Mouse (Mus musculus): Measurements from ENCODE around the gene Cdk5r2. TPM values are rescaled to one million over a fixed set of nuclear protein-coding genes. Genes with fewer than 3 reads are reported as not detected.

The Cdk5r2 gene
- polyA plus RNA-seq, 1 experiment from 2014 or later, result not detected

- no peak for ATAC-seq (ENCODE audit: extremely low read depth, insufficient number of reproducible peaks, low FRiP score, low TSS enrichment)
- Histone ChIP-seq H3K4me2 (no peak overlapping the region), H3K36me3 (no peaks in the 10 kb centered on the region), H3K9me3 (no peaks in the 10 kb centered on the region), H3K4me1 (peaks cover 23% of the 10 kb centered on the region), H3K4me3 (no peak overlapping the region), H3K9ac (no peak overlapping the region), H3K27me3 (replicated peaks) (peaks cover 100% of the 10 kb centered on the region), H3K27ac (replicated peaks) (no peak overlapping the region)
- WGBS, result 20% methylated on average over 4 of the region's 4 CpGs
Measured at GRCm38 (mm10) chr1:74894966-74895365, 40.2 kb downstream of the Cdk5r2 start.

- H3K27ac ChIP-seq (replicated peaks), result no peak overlapping the region
- H3K4me2 ChIP-seq, result no peak overlapping the region
- H3K27me3 ChIP-seq (replicated peaks), result peaks cover 100% of the 10 kb centered on the region
- no peak overlapping the region for H3K9ac ChIP-seq
- no peaks in the 10 kb centered on the region for H3K36me3 ChIP-seq
- WGBS, result 6% methylated on average over 7 of the region's 7 CpGs
- ATAC-seq (ENCODE audit: extremely low read depth, insufficient number of reproducible peaks, low FRiP score, low TSS enrichment), result no peak
- H3K9me3 ChIP-seq, result no peaks in the 10 kb centered on the region
- H3K4me3 ChIP-seq, result no peak overlapping the region
- peaks cover 28% of the 10 kb centered on the region for H3K4me1 ChIP-seq
Measured at GRCm38 (mm10) chr1:74897976-74898375, 43.2 kb downstream of the Cdk5r2 start.

- Histone ChIP-seq H3K4me2 (no peak overlapping the region), H3K4me3 (no peak overlapping the region), H3K4me1 (peaks cover 25% of the 10 kb centered on the region), H3K27ac (replicated peaks) (no peak overlapping the region), H3K36me3 (no peaks in the 10 kb centered on the region), H3K27me3 (replicated peaks) (peaks cover 100% of the 10 kb centered on the region), H3K9ac (no peak overlapping the region), H3K9me3 (no peaks in the 10 kb centered on the region)
- 6% methylated on average over 5 of the region's 10 CpGs for WGBS
- ATAC-seq (ENCODE audit: extremely low read depth, insufficient number of reproducible peaks, low FRiP score, low TSS enrichment), result no peak
Measured at GRCm38 (mm10) chr1:74898656-74899431, 44.1 kb downstream of the Cdk5r2 start.

- ATAC-seq (ENCODE audit: extremely low read depth, insufficient number of reproducible peaks, low FRiP score, low TSS enrichment), result no peak
- no peaks in the 10 kb centered on the region for H3K36me3 ChIP-seq
- peak overlapping the region; percentile 67 for H3K4me2 ChIP-seq
- peaks cover 100% of the 10 kb centered on the region for H3K27me3 ChIP-seq (replicated peaks)
- peak overlapping the region; percentile 43 for H3K4me3 ChIP-seq
- H3K9me3 ChIP-seq, result no peaks in the 10 kb centered on the region
- peaks cover 25% of the 10 kb centered on the region for H3K4me1 ChIP-seq
- no peak overlapping the region for H3K27ac ChIP-seq (replicated peaks)
- no peak overlapping the region for H3K9ac ChIP-seq
- WGBS, result under 1% methylated on average over 60 of the region's 66 CpGs
Measured at GRCm38 (mm10) chr1:74900341-74901285, 45.9 kb downstream of the Cdk5r2 start.

GRCm38 (mm10) chr1:74901686-74902085, 47.0 kb downstream of the Cdk5r2 start:
- H3K27me3 ChIP-seq (replicated peaks), result peaks cover 100% of the 10 kb centered on the region
- H3K9ac ChIP-seq, result no peak overlapping the region
- 3% methylated on average over 3 of the region's 3 CpGs for WGBS
- no peak overlapping the region for H3K4me2 ChIP-seq
- H3K9me3 ChIP-seq, result no peaks in the 10 kb centered on the region
- no peak for ATAC-seq (ENCODE audit: extremely low read depth, insufficient number of reproducible peaks, low FRiP score, low TSS enrichment)
- peaks cover 25% of the 10 kb centered on the region for H3K4me1 ChIP-seq
- H3K4me3 ChIP-seq, result no peak overlapping the region
- H3K27ac ChIP-seq (replicated peaks), result no peak overlapping the region
- H3K36me3 ChIP-seq, result no peaks in the 10 kb centered on the region

GRCm38 (mm10) chr1:74902191-74902590, 47.5 kb downstream of the Cdk5r2 start:
- Histone ChIP-seq H3K36me3 (no peaks in the 10 kb centered on the region), H3K27me3 (replicated peaks) (peaks cover 100% of the 10 kb centered on the region), H3K9me3 (no peaks in the 10 kb centered on the region), H3K4me3 (no peak overlapping the region), H3K4me2 (no peak overlapping the region), H3K4me1 (peaks cover 25% of the 10 kb centered on the region), H3K27ac (replicated peaks) (no peak overlapping the region), H3K9ac (no peak overlapping the region)
- no peak for ATAC-seq (ENCODE audit: extremely low read depth, insufficient number of reproducible peaks, low FRiP score, low TSS enrichment)
- WGBS, result 21% methylated on average over 6 of the region's 6 CpGs

MicroRNAs within 50 kb of the gene (microRNA counts, 519-probe panel; counts per million panel counts)
- 209 counts per million, percentile 61 among the panel's probes with 10 or more counts for microRNA mmu-miR-375

Small RNAs within 50 kb of the gene (microRNA-seq; reads per million reads assigned to microRNA genes)
- 580 reads per million, percentile 75 among the genes with 10 or more reads in this experiment for gene Mir375

Other genes starting within 250 kb of the Cdk5r2 start
- gene Ttll4, start 193.2 kb upstream of the Cdk5r2 start, polyA plus RNA-seq (2015; fragmentation: Nextera tagmentation; extraction: Ambion mirVana), result 8.0 and 9.1 TPM in 2 replicates
- 11.1 and 11.3 TPM in 2 replicates for gene Cyp27a1, start 141.4 kb upstream of the Cdk5r2 start, polyA plus RNA-seq (2015; fragmentation: Nextera tagmentation; extraction: Ambion mirVana)
- gene Prkag3, start 105.7 kb upstream of the Cdk5r2 start, polyA plus RNA-seq (2015; fragmentation: Nextera tagmentation; extraction: Ambion mirVana), result 4.2 and 7.2 TPM in 2 replicates
- 0.31 and 0.36 TPM in 2 replicates for gene Wnt6, start 83.0 kb upstream of the Cdk5r2 start, polyA plus RNA-seq (2015; fragmentation: Nextera tagmentation; extraction: Ambion mirVana)
- gene Wnt10a, start 63.4 kb upstream of the Cdk5r2 start, polyA plus RNA-seq (2015; fragmentation: Nextera tagmentation; extraction: Ambion mirVana), result not detected in 2 replicates
- gene Fev, start 30.5 kb downstream of the Cdk5r2 start, polyA plus RNA-seq (2015; fragmentation: Nextera tagmentation; extraction: Ambion mirVana), result 0.90 and 1.4 TPM in 2 replicates
- gene Cryba2, start 38.2 kb downstream of the Cdk5r2 start, polyA plus RNA-seq (2015; fragmentation: Nextera tagmentation; extraction: Ambion mirVana), result not detected in 2 replicates
- gene Cfap65, start 80.7 kb downstream of the Cdk5r2 start, polyA plus RNA-seq (2015; fragmentation: Nextera tagmentation; extraction: Ambion mirVana), result not detected in 2 replicates
- gene Ihh, start 96.7 kb downstream of the Cdk5r2 start, polyA plus RNA-seq (2015; fragmentation: Nextera tagmentation; extraction: Ambion mirVana), result 0.05 and 0.31 TPM in 2 replicates

All from heart, embryonic 13.5 days (tissue).